Mouse (Mus musculus): ENCODE data around the gene Plxdc2.

- TF ChIP-seq CTCF (IDR thresholded peaks at IDR 0.05; ENCODE audit: control insufficient read depth, insufficient read depth, low read length) (no peak), POLR2A (IDR thresholded peaks at IDR 0.05; ENCODE audit: borderline replicate concordance, control insufficient read depth, low read depth, low read length) (no peak)
Observed at GRCm38 (mm10) chr2:16355611-16356105, 446 bp upstream of the Plxdc2 start.
